Mouse (Mus musculus) R1 (cell line): Measurements from ENCODE around the gene Slc48a1.

Experiments used
- DNase-seq: peaks from one replicate; pipeline ENCODE4 v3.0.0-alpha.2; 2018; ENCODE audit warnings: low read depth, low spot score

The Slc48a1 gene

GRCm38 (mm10) chr15:97752491-97752890 is 25.8 kb upstream of the Slc48a1 start:
- no peak for DNase-seq

GRCm38 (mm10) chr15:97754476-97754875 is 23.8 kb upstream of the Slc48a1 start:
- DNase-seq, result no peak

- DNase-seq, result no peak
These were observed 23.0 kb upstream of the Slc48a1 start for GRCm38 (mm10) chr15:97755361-97755760.

GRCm38 (mm10) chr15:97760006-97760405 is 18.3 kb upstream of the Slc48a1 start:
- no peak for DNase-seq

- DNase-seq, result no peak
These were observed 17.4 kb upstream of the Slc48a1 start for GRCm38 (mm10) chr15:97760952-97761351.

- DNase-seq, result peak; percentile 52
These were observed 16.9 kb upstream of the Slc48a1 start for GRCm38 (mm10) chr15:97761438-97761837.

- no peak for DNase-seq
These were observed 15.6 kb upstream of the Slc48a1 start for GRCm38 (mm10) chr15:97762733-97763132.

GRCm38 (mm10) chr15:97763256-97764049 is 14.9 kb upstream of the Slc48a1 start:
- no peak for DNase-seq

GRCm38 (mm10) chr15:97764532-97764931 is 13.8 kb upstream of the Slc48a1 start:
- no peak for DNase-seq

- DNase-seq, result peak; percentile 87
These were observed 13.1 kb upstream of the Slc48a1 start for GRCm38 (mm10) chr15:97765090-97765794.

GRCm38 (mm10) chr15:97766194-97766593 is 12.1 kb upstream of the Slc48a1 start:
- peak; percentile 75 for DNase-seq

- no peak for DNase-seq
These were observed 11.6 kb upstream of the Slc48a1 start for GRCm38 (mm10) chr15:97766594-97767279.

GRCm38 (mm10) chr15:97767280-97768186 is 10.8 kb upstream of the Slc48a1 start, which contains the start of gene Rapgef3:
TSS of gene Rapgef3 (minus strand) at chr15:97767972.
- peak; percentile 87 for DNase-seq

GRCm38 (mm10) chr15:97768192-97768591 is 10.1 kb upstream of the Slc48a1 start:
- DNase-seq, result peak; percentile 68

GRCm38 (mm10) chr15:97770280-97770679 is 8.0 kb upstream of the Slc48a1 start:
- no peak for DNase-seq

GRCm38 (mm10) chr15:97773108-97773507 is 5.2 kb upstream of the Slc48a1 start:
- peak; percentile 52 for DNase-seq

- DNase-seq, result no peak
These were observed 4.4 kb upstream of the Slc48a1 start for GRCm38 (mm10) chr15:97773961-97774370.

GRCm38 (mm10) chr15:97776514-97776913 is 1.8 kb upstream of the Slc48a1 start:
- DNase-seq, result peak; percentile 74

GRCm38 (mm10) chr15:97776919-97777318 is 1.4 kb upstream of the Slc48a1 start:
- DNase-seq, result no peak

- no peak for DNase-seq
These were observed 1.3 kb downstream of the Slc48a1 start for GRCm38 (mm10) chr15:97779576-97779975.

GRCm38 (mm10) chr15:97780611-97781031 is 2.3 kb downstream of the Slc48a1 start:
- no peak for DNase-seq
